24 mouse cellular contexts compared by ENCODE assay signal in genomic region chr2:178700825-178701224, GRCm38 (mm10).
DNase-seq lines count a peak whose midpoint lies in the region; ATAC-seq lines count a peak whose summit lies in the region.
"Had no signal": no experiment of that assay in that cellular context is flagged by ENCODE, and none has a peak within 500 bp of the region (broad histone marks: within the 10 kb centered on the region; RNA-seq: fewer than 3 reads in every experiment).

No protein-coding gene starts in this region.

- no peak for DNase-seq in liver, embryonic 11.5 days (ENCODE audit: low spot score)
- DNase-seq in layer of hippocampus, postnatal 10 days (ENCODE audit: low spot score in 2 of 2) = no peak
- no peak for DNase-seq in heart, postnatal 4 days
- DNase-seq: adrenal gland, adult 8-10 months; adrenal gland, postnatal 14 days; adrenal gland, postnatal 36 days; B cell, adult 2 months; cerebellum, adult 11-12 months; cerebellum, adult 2 months; cerebellum, adult 9-10 months; cerebellum, postnatal 10 days; cerebellum, postnatal 36 days; forebrain, postnatal 0 days had no signal

- no peaks in the 10 kb centered on the region for H3K27me3 ChIP-seq in liver, embryonic 11.5 days (replicated peaks; ENCODE audit: control insufficient read depth, insufficient read depth, low read length)
- H3K27me3 ChIP-seq in liver, embryonic 12.5 days (replicated peaks) = no peaks in the 10 kb centered on the region
- H3K27me3 ChIP-seq: CH12.LX; embryonic facial prominence, embryonic 12.5 days; forebrain, embryonic 13.5 days; forebrain, embryonic 15.5 days; Patski had no signal

- no peaks in the 10 kb centered on the region for H3K36me3 ChIP-seq in liver, embryonic 11.5 days (ENCODE audit: control insufficient read depth, insufficient read depth, low read length)
- no peaks in the 10 kb centered on the region for H3K36me3 ChIP-seq in liver, embryonic 12.5 days
- H3K36me3 ChIP-seq: embryonic facial prominence, embryonic 10.5 days; embryonic facial prominence, embryonic 12.5 days; forebrain, embryonic 15.5 days; G1E had no signal

- 0 out of 2 replicates have a peak, but pooled peaks have one; percentile 34 for ATAC-seq in liver, embryonic 11.5 days (replicated peaks; ENCODE audit: low FRiP score)
- no peak for ATAC-seq in liver, embryonic 12.5 days
- peak; percentile 61 to 65 for ATAC-seq in hematopoietic stem cell, adult 5-6 weeks (replicated peaks in 1 of 2; ENCODE audit: insufficient read depth in 1 of 2, low FRiP score in 2 of 2, low TSS enrichment in 1 of 2, low read depth in 1 of 2, poor library complexity in 2 of 2, severe bottlenecking in 2 of 2)
- ATAC-seq: activated CD4-positive, CD25-positive, alpha-beta regulatory T cell, adult 4 months; CD4-positive, CD25-positive, alpha-beta regulatory T cell, adult 4 months; forebrain, embryonic 13.5 days; forebrain, embryonic 15.5 days; forebrain, postnatal 0 days; Patski had no signal

- no peak overlapping the region for H3K9ac ChIP-seq in liver, embryonic 11.5 days (ENCODE audit: low read depth, low read length)
- no peak overlapping the region for H3K9ac ChIP-seq in liver, embryonic 12.5 days
- H3K9ac ChIP-seq: embryonic facial prominence, embryonic 12.5 days; forebrain, embryonic 13.5 days; forebrain, embryonic 15.5 days; forebrain, postnatal 0 days had no signal

- H3K4me1 ChIP-seq in liver, embryonic 11.5 days (replicated peaks; ENCODE audit: control insufficient read depth, insufficient read depth, low read length) = no peaks in the 10 kb centered on the region
- no peaks in the 10 kb centered on the region for H3K4me1 ChIP-seq in liver, embryonic 12.5 days
- H3K4me1 ChIP-seq: embryonic facial prominence, embryonic 10.5 days; embryonic facial prominence, embryonic 12.5 days had no signal

- H3K9me3 ChIP-seq in liver, embryonic 11.5 days (ENCODE audit: control insufficient read depth, low read length) = no peaks in the 10 kb centered on the region
- no peaks in the 10 kb centered on the region for H3K9me3 ChIP-seq in liver, embryonic 12.5 days (replicated peaks)
- H3K9me3 ChIP-seq: embryonic facial prominence, embryonic 10.5 days; embryonic facial prominence, embryonic 12.5 days; forebrain, embryonic 13.5 days; forebrain, embryonic 15.5 days had no signal

- no peak overlapping the region for H3K27ac ChIP-seq in liver, embryonic 11.5 days (ENCODE audit: low read depth, low read length)
- no peak overlapping the region for H3K27ac ChIP-seq in liver, embryonic 12.5 days
- H3K27ac ChIP-seq: embryonic facial prominence, embryonic 10.5 days; embryonic facial prominence, embryonic 12.5 days; forebrain, embryonic 13.5 days; forebrain, embryonic 15.5 days had no signal

- 58% methylated on average over 3 of the region's 3 CpGs for WGBS in liver, embryonic 11.5 days
- 60% methylated on average over 3 of the region's 3 CpGs for WGBS in liver, embryonic 12.5 days (ENCODE audit: insufficient replicate concordance)

- no peak overlapping the region for H3K4me3 ChIP-seq in liver, embryonic 11.5 days (ENCODE audit: low read depth, low read length)
- H3K4me3 ChIP-seq in liver, embryonic 12.5 days = no peak overlapping the region
- H3K4me3 ChIP-seq: embryonic facial prominence, embryonic 10.5 days; embryonic facial prominence, embryonic 12.5 days; forebrain, embryonic 13.5 days; forebrain, embryonic 15.5 days had no signal

- no peak overlapping the region for H3K4me2 ChIP-seq in liver, embryonic 11.5 days
- no peak overlapping the region for H3K4me2 ChIP-seq in liver, embryonic 12.5 days
- H3K4me2 ChIP-seq: embryonic facial prominence, embryonic 12.5 days; forebrain, embryonic 13.5 days; forebrain, embryonic 15.5 days had no signal
